Mouse (Mus musculus) retina, postnatal 1 day (tissue): ENCODE data around the gene Shprh.
"Not testable (repeated sequence)": the region's sequence is repeated elsewhere in the genome, so short reads cannot be mapped to it uniquely, and the experiment has no call there.

Source experiments
- DNase-seq: peaks from one replicate; pipeline ENCODE4 v3.0.0-alpha.2; 2012

Gene Shprh

GRCm38 (mm10) chr10:11148884-11149741, at the start of gene Shprh:
Shprh (plus strand) TSS chr10:11149427.
- peak; percentile 99 for DNase-seq

- DNase-seq = no peak
Measured at GRCm38 (mm10) chr10:11121781-11122180, 27.4 kb upstream of the Shprh start.

- DNase-seq = no peak
Measured at GRCm38 (mm10) chr10:11145580-11145979, 3.6 kb upstream of the Shprh start.

- DNase-seq = no peak
Measured at GRCm38 (mm10) chr10:11148446-11148845, 781 bp upstream of the Shprh start.

GRCm38 (mm10) chr10:11149742-11150125, 507 bp downstream of the Shprh start:
- DNase-seq = no peak

- no peak for DNase-seq
Measured at GRCm38 (mm10) chr10:11151644-11152043, 2.4 kb downstream of the Shprh start.

- no peak for DNase-seq
Measured at GRCm38 (mm10) chr10:11157039-11157438, 7.8 kb downstream of the Shprh start.

GRCm38 (mm10) chr10:11164537-11164936, 15.3 kb downstream of the Shprh start:
- DNase-seq = no peak

- no peak for DNase-seq
Measured at GRCm38 (mm10) chr10:11170252-11170651, 21.0 kb downstream of the Shprh start.

GRCm38 (mm10) chr10:11171615-11172014, 22.4 kb downstream of the Shprh start:
- no peak for DNase-seq

- DNase-seq = no peak
Measured at GRCm38 (mm10) chr10:11172519-11172918, 23.3 kb downstream of the Shprh start.

- DNase-seq = peak; percentile 4
Measured at GRCm38 (mm10) chr10:11175801-11176482, 26.7 kb downstream of the Shprh start.

- no peak for DNase-seq
Measured at GRCm38 (mm10) chr10:11180077-11180476, 30.9 kb downstream of the Shprh start.

GRCm38 (mm10) chr10:11197341-11197740, 48.1 kb downstream of the Shprh start:
- no peak for DNase-seq

- DNase-seq = no peak
Measured at GRCm38 (mm10) chr10:11198346-11198745, 49.1 kb downstream of the Shprh start.

GRCm38 (mm10) chr10:11199980-11200379, 50.8 kb downstream of the Shprh start:
- no peak for DNase-seq

- DNase-seq = not testable (repeated sequence)
Measured at GRCm38 (mm10) chr10:11205883-11206282, 56.7 kb downstream of the Shprh start.

GRCm38 (mm10) chr10:11208670-11209069, 59.4 kb downstream of the Shprh start:
- no peak for DNase-seq

- DNase-seq = peak; percentile 8
Measured at GRCm38 (mm10) chr10:11212003-11212402, 62.8 kb downstream of the Shprh start.

- no peak for DNase-seq
Measured at GRCm38 (mm10) chr10:11226442-11226841, 77.2 kb downstream of the Shprh start.

- DNase-seq = no peak
Measured at GRCm38 (mm10) chr10:11229545-11230178, 80.4 kb downstream of the Shprh start.

- no peak for DNase-seq
Measured at GRCm38 (mm10) chr10:11233208-11233607, 84.0 kb downstream of the Shprh start.

GRCm38 (mm10) chr10:11242988-11243387, 93.8 kb downstream of the Shprh start:
- not testable (repeated sequence) for DNase-seq

GRCm38 (mm10) chr10:11248210-11248609, 99.0 kb downstream of the Shprh start:
- no peak for DNase-seq
